Mouse (Mus musculus): ENCODE data around the gene Tgif1.

Gene Tgif1

DNA sequence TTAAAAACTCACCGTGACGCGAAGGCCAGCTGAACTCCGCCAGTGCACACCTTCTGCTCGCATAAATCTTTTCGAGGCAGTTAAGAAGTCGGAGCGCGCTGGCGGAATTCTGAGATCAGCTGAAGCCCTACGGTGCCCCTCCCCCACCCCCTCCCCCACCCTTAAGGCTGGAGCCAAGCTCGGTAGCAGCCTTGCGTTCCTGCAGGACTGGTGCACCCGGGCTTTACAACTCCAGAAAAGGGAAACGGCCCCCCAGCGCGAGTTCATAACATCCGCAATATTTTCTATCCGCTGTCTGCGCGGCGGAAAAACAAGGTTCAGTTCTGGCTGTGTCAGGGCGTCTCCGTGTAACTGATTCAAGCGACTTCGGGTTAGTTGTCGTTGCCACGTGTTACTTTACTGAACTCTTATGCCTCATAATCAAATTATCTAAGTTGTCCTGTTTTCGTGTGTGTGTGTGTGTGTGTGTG lies at the start of gene Tgif1:
Gene Tgif1 (minus strand): TSS at position 111 of the 470 bp plus-strand sequence.
- peak; percentile 55 for DNase-seq (ENCODE audit: low spot score)

DNA sequence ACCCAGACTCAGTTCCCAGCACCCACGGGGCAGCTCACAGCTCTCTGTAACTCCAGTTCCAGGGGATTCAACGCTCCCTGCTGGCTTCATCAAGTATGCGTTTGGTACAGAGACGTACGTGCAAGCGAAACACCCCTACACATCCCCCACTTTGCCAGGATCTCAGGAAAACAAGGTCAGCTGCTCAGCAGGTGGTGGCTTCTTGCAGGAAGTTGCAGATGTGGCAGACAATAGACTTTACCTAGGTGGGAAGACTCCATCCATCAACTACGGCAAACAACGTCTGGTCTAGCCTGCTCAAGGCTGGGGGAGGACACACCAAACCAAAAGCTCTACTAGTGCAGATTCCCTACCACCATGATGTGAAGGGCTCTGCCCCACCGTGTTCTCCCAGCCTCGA lies 47.3 kb upstream of the Tgif1 start:
- no peak for DNase-seq (ENCODE audit: low spot score)

DNA sequence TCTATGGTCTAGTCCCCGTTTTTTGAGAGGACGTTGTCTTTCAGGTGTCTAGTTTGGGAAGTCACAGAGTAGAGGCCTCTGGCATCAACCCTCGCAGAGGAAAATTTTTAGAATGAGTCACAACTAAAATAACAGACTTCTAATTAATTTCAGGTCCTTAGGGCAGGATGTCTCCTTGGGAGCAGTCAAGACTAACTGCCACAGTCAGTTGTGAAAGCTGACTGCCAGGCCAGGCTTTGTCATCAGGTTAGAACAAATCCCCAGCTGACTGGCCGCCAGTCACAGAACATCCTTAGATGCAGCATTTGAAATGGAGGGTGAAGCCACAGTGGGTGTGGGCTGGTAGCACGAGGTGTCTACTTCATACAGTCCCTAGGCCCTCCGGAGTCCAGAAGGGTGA lies 46.3 kb upstream of the Tgif1 start:
- no peak for DNase-seq (ENCODE audit: low spot score)

DNA sequence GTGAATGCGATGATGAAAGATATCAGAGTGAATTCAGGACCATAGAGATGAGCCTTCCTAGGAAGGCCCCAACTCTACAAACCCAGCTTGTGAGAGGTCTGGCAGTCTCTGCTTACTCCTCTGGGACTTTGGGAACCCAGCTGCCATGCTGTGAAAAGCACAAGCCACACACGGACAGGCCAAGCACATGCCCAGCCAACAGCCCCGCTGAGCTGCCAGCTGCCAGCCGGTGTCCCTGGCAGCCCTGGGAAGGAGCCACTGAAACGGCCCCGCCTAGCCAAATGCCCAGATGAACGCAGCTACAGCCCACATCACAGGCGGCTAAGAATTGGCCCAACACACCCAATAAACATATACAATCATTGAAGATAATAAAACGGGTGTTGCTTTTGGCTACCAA lies 41.5 kb upstream of the Tgif1 start:
- no peak for DNase-seq (ENCODE audit: low spot score)

DNA sequence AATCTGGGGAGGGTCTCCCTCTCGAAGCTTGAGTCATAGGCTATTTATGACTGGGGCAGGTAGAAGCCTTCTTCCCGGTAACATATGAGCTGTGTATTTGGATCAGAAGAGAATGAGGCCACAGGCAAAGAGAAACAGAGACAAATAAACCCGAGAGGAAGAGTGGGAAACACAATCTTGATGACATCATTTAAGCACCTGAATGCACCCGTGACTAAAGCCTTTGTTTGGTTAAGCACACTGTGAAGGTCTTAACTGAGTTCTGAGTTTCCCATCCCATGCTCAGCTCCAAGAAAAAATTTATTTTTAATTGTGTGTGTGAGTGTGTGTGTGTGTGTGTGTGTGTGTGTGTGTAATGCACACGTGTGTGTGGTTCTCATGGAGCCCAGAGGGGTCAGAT lies 39.8 kb upstream of the Tgif1 start:
- no peak for DNase-seq (ENCODE audit: low spot score)

DNA sequence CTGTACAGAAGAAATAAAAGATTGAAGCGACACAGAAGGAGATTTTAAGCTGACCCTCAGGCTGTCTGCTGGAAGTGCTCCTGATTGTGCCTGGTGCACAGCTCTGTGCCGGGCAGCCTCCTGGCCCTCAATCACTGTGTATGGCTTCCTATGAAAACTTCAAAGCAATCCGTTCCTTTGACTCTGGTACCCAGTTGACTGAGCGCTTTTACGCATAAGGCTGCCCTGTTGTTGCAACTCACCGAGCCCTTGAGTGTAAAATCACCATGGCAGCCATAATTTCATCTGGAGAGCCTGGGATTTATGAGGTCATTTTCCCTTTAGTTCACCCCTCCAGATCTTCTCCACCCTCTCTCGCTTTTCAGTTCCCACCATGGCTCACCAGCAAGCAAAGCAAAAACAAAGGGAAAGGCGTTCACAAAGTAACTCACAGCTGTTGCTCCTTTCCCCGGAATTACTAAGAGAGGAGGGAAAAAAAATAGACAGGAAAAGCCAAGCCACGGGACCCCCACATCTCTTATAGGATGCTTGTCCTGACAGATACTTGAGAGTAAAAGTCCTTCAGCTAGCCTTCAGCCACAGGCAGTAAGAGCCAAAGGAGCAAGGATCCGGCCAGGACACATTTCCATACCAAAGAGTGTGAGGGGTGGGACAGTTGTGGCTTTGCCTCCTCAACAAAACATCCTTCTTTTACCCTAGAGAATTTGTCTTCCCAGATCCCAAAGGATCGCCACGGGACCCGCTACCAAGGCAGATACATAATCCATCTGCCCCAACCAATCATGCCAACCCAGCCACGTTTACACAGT lies 39.1 kb upstream of the Tgif1 start:
- DNase-seq (ENCODE audit: low spot score), result no peak

DNA sequence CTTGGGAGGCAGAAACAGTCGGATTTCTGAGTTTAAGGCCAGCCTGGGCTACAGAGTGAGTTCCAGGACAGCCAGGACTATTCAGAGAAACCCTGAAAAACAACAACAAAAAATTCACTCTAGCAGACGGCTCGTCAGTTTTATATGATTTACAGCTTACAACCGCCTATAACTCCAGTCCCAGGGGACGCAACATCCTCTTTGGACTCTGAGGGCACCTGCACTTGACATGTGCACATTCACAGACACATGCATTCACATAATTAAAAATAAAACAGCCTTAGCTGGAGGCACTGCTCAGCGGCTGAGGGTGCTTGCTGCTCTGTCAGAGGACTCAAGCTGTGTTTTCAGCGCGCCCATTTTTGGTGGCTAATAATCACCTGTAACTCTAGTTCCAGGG lies 37.2 kb upstream of the Tgif1 start:
- DNase-seq (ENCODE audit: low spot score), result no peak

DNA sequence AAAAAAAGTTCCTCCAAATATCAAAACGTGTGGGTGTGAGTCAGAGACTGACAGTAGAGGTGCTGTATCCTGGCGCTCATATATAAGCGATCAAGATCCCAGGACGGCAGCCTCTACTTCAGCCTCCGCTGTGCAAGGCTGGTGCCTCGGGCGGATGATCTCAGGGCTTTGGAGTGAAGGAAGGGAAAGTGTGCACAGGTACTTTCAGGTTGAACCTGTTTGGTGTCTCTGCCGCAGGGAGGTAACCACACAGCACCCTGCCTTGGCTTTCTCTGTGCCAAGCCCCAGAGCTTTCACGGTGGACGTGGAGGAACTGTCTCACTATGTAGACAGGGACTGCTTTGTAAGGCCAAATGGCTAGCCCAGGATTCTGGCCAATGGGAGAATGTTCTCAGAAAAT lies 35.3 kb upstream of the Tgif1 start:
- DNase-seq (ENCODE audit: low spot score), result no peak

DNA sequence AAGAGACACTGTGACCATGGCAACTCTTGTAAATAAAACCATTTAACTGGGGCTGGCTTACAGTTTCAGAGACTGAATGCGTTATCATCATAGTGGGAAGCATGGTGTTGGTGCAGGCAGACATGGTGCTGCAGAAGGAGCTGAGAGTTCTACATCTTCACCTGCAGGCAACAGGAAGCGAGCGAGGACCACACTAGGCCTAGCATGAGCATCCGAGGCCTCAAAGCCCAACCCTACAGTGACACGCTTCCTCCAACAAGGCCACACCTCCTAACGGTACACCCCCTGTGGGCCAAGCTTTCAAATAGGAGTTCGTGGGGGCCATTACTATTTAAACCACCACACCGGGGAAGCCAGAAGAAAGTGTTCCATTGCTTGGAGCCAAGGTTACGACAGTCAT lies 34.5 kb upstream of the Tgif1 start:
- no peak for DNase-seq (ENCODE audit: low spot score)

DNA sequence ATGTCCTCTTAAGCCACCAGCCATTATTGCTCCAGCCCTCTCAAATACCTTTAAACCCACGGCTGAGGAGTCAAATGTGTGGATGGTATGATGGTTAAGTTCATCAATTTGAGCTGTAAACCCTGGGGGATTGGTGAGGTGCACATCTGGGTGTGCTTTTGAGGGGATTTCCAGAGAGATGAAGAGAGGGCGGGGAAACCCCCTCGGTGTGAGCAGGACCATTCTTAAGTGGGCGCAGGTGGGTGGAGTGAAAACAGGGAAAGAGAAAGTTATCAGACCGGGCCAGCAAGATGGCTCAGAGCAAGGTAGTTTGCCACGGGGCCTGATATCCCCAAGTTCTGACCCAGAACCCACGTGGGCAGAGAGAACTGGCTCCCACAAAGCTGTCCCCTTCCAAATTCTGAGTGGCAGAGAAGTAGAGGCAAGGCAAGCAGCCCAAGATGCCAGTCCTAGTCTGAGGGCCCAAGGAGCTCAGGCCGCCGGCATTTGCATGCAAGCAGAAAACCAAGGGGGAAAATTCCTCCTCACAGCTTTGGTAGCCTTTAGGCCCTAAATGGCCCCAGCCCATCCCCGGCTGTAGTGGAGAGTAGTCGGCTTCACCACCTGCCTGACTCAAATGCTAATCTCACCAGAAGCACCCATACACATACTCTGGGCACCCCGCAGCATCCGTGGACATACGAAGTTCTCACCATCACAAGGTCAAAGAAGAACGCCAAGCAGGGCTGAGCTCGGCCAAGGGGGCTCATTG lies 33.5 kb upstream of the Tgif1 start:
- DNase-seq (ENCODE audit: low spot score), result peak; percentile 14

DNA sequence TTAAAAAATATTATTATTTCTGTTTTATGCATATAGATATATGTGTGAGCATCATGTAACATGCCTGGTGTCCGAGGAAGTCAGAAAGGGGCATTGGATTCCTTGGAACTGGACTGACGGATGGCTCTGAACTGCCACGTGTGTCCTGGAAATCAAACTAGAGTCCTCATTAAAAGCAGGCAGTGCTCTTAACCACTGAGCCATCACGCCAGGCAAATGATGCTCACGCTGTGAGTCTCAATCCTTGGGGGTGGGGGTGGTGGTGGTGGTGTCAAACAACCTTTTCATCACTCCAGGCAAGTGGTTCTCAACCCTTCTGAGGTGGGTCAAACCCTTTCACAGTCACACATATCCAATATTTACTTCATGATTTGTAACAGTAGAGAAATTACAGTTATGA lies 32.5 kb upstream of the Tgif1 start:
- DNase-seq (ENCODE audit: low spot score), result no peak

DNA sequence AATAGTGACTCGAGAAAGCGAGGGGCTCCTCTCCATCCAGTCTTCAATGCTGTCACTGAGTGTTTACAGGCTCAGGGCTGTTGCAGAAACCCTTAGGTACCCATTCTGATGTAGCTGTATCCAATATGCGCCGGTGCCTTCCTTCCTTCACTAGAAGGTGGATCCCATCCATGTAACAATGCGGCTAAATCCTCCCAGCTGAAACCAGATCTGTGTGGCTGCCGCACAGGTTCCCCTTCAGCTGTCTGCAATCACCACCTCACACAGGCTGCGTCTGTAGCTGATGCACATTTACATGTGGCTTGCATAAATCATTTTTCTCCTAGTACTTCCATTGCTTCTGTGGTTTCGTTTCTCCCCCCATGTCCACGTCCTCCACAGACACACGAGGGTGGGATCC lies 28.6 kb upstream of the Tgif1 start:
- DNase-seq (ENCODE audit: low spot score), result no peak

DNA sequence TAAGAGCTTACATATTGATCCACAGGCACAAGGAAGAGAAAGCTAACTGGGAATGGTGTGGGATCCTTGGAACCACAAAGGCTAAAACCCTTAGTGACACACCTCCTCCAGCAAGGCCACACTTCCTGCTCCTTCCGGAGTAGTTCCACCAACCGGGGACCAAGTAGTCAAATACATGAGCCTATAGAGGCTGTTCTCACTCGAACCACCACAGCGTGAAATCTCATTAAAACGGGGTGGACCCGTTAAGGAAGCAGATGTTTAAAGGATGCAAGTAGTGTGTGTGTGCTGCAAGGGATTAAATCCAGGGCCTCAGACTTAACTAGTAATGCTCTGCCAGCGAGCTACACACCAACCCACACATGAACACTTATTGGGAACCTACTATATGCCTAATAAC lies 27.8 kb upstream of the Tgif1 start:
- DNase-seq (ENCODE audit: low spot score), result no peak

DNA sequence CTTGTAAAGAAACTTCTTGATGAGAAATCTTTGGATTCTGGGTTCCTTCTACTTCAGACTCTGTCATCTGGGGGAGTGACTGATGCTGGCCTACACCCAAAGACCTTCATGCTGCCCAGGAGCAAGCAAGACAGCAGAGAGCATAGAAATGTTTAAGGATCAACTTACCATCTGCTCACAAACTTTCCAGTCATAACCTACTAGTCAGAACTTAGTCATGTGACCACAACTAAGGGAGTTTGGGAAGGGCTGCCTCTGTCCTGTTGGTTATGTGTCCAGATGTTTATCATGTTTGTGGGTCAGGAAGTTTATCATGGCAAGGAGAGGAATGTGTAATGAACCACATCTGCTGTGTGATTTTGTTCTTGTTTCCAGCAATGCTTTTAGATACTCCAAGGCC lies 24.9 kb upstream of the Tgif1 start:
- DNase-seq (ENCODE audit: low spot score), result no peak

DNA sequence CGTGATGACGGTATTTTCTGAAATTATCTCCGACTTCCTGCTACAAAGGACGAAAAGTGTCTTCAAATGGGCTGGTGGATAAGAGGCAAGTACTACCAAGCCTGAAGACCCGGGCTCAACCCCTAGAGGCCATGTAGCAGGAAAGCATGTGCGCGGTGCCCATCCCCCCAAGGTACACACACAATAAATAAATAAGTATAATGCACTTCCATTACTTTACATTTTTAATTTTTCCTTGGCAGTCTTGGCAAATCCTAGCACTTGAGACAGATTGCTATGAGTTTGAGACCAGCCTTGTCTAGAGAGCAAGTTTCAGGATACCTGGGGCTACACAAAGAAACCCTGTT lies 20.4 kb upstream of the Tgif1 start:
- DNase-seq (ENCODE audit: low spot score), result no peak

DNA sequence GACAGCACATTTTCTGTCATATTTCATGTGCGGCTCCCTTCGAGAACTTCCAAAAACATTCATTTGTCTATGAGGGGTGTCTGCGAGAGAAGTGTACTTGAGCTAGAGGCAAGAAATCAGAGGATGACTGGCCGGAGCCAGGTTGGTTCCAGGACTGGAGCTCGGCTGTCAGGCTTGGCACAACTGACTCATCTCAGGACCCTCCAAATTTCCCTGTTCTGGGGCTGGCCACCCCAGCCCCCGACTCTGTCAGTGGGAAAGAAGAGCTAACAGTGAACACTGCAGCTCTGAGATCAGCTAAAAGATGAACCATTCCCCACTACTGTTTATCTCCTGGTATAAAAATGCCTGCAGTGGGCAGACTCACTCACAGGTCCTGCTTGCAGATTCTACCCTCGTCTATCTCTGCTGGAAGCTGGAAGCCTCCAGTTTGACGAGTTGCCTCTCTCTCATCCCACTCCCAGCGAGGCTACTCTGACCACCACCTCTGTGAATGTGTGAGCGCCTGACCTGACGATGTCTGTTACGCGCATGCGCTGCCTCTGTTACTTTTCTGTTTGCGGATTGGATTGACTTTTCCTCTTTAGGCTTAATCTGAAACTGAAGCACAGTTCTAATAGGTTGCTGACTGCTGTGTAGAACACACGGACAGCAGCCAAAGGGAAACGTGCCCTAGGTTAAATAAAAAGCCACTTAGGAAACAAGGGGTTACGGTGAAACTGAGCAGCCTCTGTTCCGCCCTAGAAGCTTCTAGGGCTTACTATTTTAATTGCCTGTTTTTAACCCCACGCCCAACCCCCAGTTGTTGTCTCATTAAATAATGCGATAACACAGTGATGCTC lies 19.8 kb upstream of the Tgif1 start:
- DNase-seq (ENCODE audit: low spot score), result no peak

DNA sequence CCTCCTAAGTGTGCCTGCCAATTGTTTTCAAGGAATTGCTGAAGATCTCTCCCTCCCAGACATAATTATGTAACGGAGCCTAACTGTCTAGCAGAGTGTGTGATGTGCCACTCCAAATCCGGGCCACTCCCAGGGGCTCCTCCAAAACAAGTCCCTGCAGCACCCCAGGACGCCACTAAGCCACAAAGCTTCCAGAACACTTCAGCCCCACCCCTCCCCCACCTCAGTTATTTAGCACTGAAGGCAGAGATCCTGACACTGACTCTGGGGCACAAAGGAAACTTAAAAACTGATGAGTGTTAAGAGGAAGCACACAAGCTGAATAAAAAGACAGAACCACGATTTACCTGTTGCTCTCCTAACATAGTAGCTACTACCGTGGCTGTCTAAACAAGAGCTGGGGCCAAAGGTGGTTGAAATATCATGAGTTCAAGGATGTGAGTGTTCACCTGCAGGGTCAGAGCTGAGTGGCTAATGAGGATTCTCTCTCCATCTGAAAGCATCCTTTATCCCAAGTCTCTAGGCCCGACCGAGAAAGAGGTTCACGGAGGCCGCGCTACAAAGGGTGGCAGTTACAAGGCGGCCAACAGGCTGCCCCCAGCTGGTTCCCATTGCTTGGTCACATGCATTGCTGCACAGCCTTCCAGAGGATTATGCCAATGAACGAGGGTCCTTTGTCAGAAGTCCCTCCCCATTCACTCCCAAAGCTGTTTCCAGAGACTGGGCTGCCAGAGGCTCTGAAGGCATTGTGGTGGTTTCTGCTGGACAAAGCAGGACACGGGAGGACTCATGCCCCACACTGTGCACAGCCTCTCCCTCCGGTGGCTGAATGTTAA lies 19.0 kb upstream of the Tgif1 start:
- DNase-seq (ENCODE audit: low spot score), result no peak

DNA sequence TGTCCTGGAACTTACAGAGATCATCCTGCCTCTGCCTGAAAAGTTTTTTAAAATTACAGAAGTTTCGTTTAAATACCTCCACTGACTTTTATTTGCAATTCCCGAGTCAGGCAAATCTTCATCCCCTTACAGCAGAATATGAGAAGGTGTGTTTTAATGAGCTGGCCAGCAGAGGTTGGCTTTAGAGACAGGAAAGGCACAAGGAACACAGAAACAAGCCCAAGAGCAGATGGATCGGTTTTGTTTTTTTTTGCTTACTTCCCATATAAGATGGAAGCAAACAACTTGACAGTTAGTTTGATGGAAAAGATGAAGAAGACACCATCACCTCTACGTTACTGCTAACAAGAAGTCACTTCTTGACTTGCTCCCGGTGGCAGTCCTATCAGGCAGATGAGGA lies 18.3 kb upstream of the Tgif1 start:
- no peak for DNase-seq (ENCODE audit: low spot score)

DNA sequence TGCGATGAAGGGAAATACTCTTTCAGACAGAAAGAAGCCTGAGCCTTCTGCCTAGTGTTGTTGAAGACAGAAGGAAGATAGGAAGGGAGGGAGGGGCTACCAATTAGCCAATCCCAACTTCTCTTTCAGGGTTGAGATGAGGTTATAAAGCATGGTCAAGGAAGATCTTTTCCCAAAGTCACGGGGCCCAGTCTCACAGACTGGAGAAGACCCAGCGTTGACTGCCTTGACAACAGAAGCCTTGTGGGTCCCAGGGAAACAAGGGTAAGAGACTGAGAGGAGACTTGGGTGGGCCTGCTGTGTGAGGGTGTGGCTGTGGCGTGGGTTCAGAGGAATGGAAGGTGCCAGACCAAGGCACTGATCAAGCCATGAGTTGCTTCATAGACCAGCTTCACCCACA lies 17.2 kb upstream of the Tgif1 start:
- no peak for DNase-seq (ENCODE audit: low spot score)

DNA sequence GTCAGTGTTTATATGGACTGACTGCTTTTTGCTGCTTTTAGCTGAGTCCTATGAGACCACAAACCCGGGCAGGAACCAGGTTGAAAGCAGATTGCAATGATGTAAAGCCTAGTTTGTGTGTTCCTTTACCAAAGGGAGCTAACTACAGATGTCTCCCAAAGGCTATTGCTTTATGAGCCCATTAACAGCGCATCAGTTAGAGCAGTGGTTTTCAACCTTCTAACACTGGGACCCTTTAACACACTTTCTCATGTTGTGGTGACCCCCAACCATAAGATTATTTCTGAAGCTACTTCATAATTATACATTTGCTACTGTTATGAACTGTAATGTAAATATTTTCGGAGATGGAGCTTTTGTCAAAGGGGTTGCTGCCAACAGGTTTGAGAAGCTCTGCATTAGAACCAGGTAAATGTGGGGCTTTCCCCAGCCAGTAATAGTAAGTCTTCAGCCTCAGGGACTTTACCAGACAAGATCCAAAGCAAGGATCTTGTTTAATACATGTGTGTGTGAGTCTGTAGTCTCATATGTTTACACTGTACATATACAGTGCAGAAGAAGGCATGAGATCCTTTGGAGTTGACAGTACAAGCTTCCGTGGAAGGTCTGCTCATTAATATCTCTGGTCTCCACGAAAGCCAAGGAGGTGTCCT lies 15.4 kb upstream of the Tgif1 start:
- no peak for DNase-seq (ENCODE audit: low spot score)

DNA sequence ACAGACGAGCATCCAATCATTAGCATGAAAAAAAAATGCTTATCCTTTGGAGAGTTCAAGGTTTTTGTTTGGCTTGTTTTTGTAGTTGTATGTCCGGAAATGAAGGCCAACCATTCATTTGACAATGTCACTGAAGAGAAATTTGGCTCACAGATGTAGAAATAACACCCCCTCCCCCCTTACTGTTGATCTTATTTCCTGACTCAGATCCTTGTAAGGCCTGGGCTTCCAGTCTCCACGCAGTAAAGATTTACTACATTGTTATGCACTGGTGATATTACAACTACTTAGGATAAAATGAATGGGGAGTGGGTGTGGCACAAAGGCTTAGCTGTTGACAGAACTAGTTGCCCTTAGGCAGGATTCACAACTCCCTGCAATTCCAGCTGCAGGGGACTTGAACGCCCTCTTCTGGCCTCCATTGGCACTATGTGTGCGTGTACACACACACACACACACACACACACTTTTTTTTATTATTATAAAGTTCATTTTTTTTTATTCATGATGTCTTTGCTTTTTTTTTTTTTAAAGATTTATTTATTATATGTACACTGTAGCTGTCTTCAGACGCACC lies 13.3 kb upstream of the Tgif1 start:
- DNase-seq (ENCODE audit: low spot score), result no peak

All from lung, postnatal 25 days (tissue).